Mouse (Mus musculus) heart, postnatal 0 days (tissue): ENCODE measurements at regions not wholly inside any gene's neighbourhood (a gene's known extent, or its start where the extent isn't known, plus 50 kb on each side); places are given as distances from the start of the nearest gene placed in this dataset.
"Not testable (repeated sequence)": the region's sequence is repeated elsewhere in the genome, so short reads cannot be mapped to it uniquely, and the experiment has no call there.

Source experiments
- ATAC-seq: fragments of 200-750 bp; cut with Nextera tagmentation; 2 replicates; pipeline ENCODE4 v1.8.0; 2017; ENCODE audit warnings: low read depth, moderate number of reproducible peaks, moderate library complexity; ENCODE audit not compliant: insufficient read depth
- DNase-seq: peaks from one replicate; pipeline ENCODE4 v3.0.0-alpha.2; 2016; ENCODE audit warnings: low spot score
- H3K27ac ChIP-seq: fragments of 300-500 bp; sonication (generic); 2 replicates; pipeline ENCODE4 v1.5.1; 2014; ENCODE audit warnings: low read depth, mild to moderate bottlenecking
- H3K27me3 ChIP-seq: fragments of 300-500 bp; sonication (generic); 2 replicates; pipeline ENCODE4 v1.6.1; 2014; ENCODE audit warnings: low read length, mixed read lengths; ENCODE audit not compliant: control insufficient read depth, insufficient read depth
- H3K36me3 ChIP-seq: fragments of 300-500 bp; sonication (generic); replicated peaks from 2 replicates; pipeline ENCODE4 v1.6.1; 2014; ENCODE audit warnings: low read length, mixed read lengths; ENCODE audit not compliant: control insufficient read depth, insufficient read depth
- H3K4me1 ChIP-seq: fragments of 300-500 bp; sonication (generic); 2 replicates; pipeline ENCODE4 v1.6.1; 2014; ENCODE audit warnings: antibody characterized with exemption; ENCODE audit not compliant: control insufficient read depth, insufficient read depth
- H3K4me2 ChIP-seq: fragments of 300-500 bp; sonication (generic); 2 replicates; pipeline ENCODE4 v1.6.1; 2014; ENCODE audit warnings: low read depth, mild to moderate bottlenecking, low read length, moderate library complexity
- H3K4me3 ChIP-seq: fragments of 300-500 bp; sonication (generic); 2 replicates; pipeline ENCODE4 v1.5.1; 2014; ENCODE audit warnings: low read depth, low read length
- H3K9ac ChIP-seq: fragments of 300-500 bp; sonication (generic); replicated peaks from 2 replicates; pipeline ENCODE4 v1.6.1; 2014; ENCODE audit warnings: low read depth, low read length, mixed read lengths
- H3K9me3 ChIP-seq: fragments of 300-500 bp; sonication (generic); replicated peaks from 2 replicates; pipeline ENCODE4 v1.6.1; 2016; ENCODE audit warnings: low read length; ENCODE audit not compliant: control insufficient read depth
- CTCF ChIP-seq: IDR thresholded peaks from 2 replicates; pipeline ENCODE4 v1.5.1; 2016; ENCODE audit warnings: antibody characterized with exemption, control low read depth, low read depth
- EP300 ChIP-seq: IDR thresholded peaks from 2 replicates; pipeline ENCODE4 v1.6.1; 2016; ENCODE audit warnings: antibody characterized with exemption, low read depth
- WGBS: fragments of 180-500 bp; shearing (Covaris S2); extraction: QIAGEN DNeasy Blood & Tissue Kit; methylation state at CpG from one replicate; pipeline ENCODE4 v1.1.7; 2014; 5-methylcytosine and 5-hydroxymethylcytosine counted together

DNA sequence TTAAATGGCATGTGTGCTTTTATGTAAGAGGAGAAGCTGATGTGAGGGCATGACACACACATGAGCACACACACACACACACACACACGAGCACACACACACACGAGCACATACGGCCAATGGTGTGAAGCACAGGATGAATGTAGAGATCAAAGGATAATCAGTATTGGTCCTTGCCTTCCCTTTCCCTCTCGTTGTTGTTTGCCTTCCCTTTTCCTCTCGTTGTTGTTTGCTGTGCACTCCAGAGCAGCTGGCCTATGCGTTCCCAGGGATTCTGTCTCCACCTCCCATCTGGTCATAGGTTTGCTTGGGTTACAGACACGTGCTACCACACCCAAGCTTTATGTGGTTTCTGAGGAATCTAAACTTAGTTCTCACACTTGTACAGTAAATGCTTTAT is 165.8 kb downstream of the Enc1 start:
- Histone ChIP-seq H3K4me3 (no peak overlapping the region), H3K4me2 (no peak overlapping the region), H3K4me1 (peaks cover 9% of the 10 kb centered on the region; the same call in 1 of the 2 replicates), H3K9me3 (peaks cover 6% of the 10 kb centered on the region), H3K9ac (no peak overlapping the region), H3K36me3 (no peaks in the 10 kb centered on the region), H3K27ac (no peak overlapping the region), H3K27me3 (peaks cover 38% of the 10 kb centered on the region)
- 47% methylated on average over 7 of the region's 7 CpGs for WGBS
- TF ChIP-seq CTCF (no peak), EP300 (no peak)
- DNase-seq, result no peak
- no peak for ATAC-seq

- WGBS, result 87% methylated on average over 10 of the region's 10 CpGs
- H3K9ac ChIP-seq, result no peak overlapping the region
- TF ChIP-seq EP300 (no peak), CTCF (no peak)
Measured at GRCm38 (mm10) chr13:97402164-97402761, 161.4 kb downstream of the Enc1 start.

DNA sequence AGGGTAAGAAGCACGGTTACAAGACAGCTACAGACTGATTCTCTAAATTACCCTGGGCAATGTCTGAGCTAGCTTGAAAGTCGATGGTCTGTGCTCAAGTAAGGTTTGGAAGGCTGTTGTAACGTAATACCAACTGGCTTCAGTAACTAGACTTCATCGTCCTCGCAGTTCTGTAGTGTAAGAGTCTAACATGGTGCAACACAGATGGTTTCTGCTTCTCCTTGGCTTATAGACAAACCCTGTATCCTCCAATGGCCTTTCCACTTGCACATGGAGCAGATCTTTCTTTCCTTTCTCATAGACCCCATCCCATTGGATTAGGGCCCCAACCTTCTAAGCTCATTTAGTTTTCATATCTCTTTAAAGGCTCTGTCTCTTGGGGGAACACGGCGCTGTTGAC is 160.7 kb downstream of the Enc1 start:
- TF ChIP-seq CTCF (no peak), EP300 (no peak)
- Histone ChIP-seq H3K36me3 (no peaks in the 10 kb centered on the region), H3K9ac (no peak overlapping the region), H3K9me3 (peaks cover 6% of the 10 kb centered on the region), H3K4me1 (no peaks in the 10 kb centered on the region), H3K27ac (no peak overlapping the region), H3K4me2 (no peak overlapping the region), H3K4me3 (no peak overlapping the region), H3K27me3 (peaks cover 36% of the 10 kb centered on the region)
- DNase-seq (no peak), ATAC-seq (no peak)
- 87% methylated on average over 7 of the region's 7 CpGs for WGBS

More at GRCm38 (mm10) chr13:97402164-97402761, 161.4 kb downstream of the Enc1 start:
- ATAC-seq, result no peak
- Histone ChIP-seq H3K27ac (no peak overlapping the region), H3K4me2 (no peak overlapping the region), H3K9me3 (peaks cover 6% of the 10 kb centered on the region), H3K4me1 (no peaks in the 10 kb centered on the region), H3K36me3 (no peaks in the 10 kb centered on the region), H3K27me3 (peaks cover 38% of the 10 kb centered on the region), H3K4me3 (no peak overlapping the region)
- DNase-seq, result no peak

DNA sequence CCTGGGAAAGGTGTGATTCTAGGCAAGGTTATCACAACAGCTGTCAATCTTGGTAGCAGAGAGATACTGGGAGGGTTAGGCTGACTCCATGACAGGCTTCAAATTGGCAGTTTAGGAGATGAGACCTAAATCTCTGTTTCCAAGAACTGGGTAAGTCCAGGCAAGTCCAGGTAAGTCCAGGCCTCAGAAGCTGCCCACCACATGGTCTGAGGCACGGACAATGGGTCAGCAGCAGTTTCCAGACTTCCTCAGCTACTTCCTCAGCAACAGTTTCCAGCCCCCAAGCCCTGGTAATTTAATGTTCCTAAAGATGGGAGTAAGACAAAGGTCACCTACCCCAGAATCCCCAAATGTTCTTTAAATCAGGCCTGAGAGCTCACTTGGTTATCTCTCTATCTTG is 157.1 kb downstream of the Enc1 start:
- TF ChIP-seq EP300, result no peak
- TF ChIP-seq CTCF, result no peak
- H3K9me3 ChIP-seq, result no peaks in the 10 kb centered on the region
- H3K36me3 ChIP-seq, result no peaks in the 10 kb centered on the region
- H3K9ac ChIP-seq, result no peak overlapping the region
- H3K4me2 ChIP-seq, result no peak overlapping the region
- no peak for DNase-seq
- WGBS, result 60% methylated on average over 1 of the region's 1 CpGs
- no peak for ATAC-seq
- H3K27ac ChIP-seq, result no peak overlapping the region
- no peak overlapping the region for H3K4me3 ChIP-seq
- H3K27me3 ChIP-seq, result peaks cover 23% of the 10 kb centered on the region
- no peaks in the 10 kb centered on the region for H3K4me1 ChIP-seq

- H3K4me1 ChIP-seq, result no peaks in the 10 kb centered on the region
- no peak for TF ChIP-seq EP300
- TF ChIP-seq CTCF, result no peak
- no peak overlapping the region for H3K27ac ChIP-seq
- H3K9me3 ChIP-seq, result no peaks in the 10 kb centered on the region
- ATAC-seq, result no peak
- H3K27me3 ChIP-seq, result peaks cover 23% of the 10 kb centered on the region
- DNase-seq, result no peak
- H3K36me3 ChIP-seq, result no peaks in the 10 kb centered on the region
- no peak overlapping the region for H3K4me2 ChIP-seq
- H3K9ac ChIP-seq, result no peak overlapping the region
- 69% methylated on average over 3 of the region's 3 CpGs for WGBS
- no peak overlapping the region for H3K4me3 ChIP-seq
Measured at GRCm38 (mm10) chr13:97396899-97397640, 156.2 kb downstream of the Enc1 start.

GRCm38 (mm10) chr13:97396286-97396685 is 155.4 kb downstream of the Enc1 start:
- not testable (repeated sequence) for H3K9ac ChIP-seq, H3K27ac ChIP-seq, ATAC-seq, H3K4me1 ChIP-seq, DNase-seq, H3K4me2 ChIP-seq, H3K36me3 ChIP-seq, H3K9me3 ChIP-seq, H3K4me3 ChIP-seq
- 77% methylated on average over 2 of the region's 2 CpGs for WGBS
- H3K27me3 ChIP-seq, result peaks cover 21% of the 10 kb centered on the region
